In genomic region chr17:56667591-56667990, GRCm38 (mm10) we compare ENCODE assay signal across 26 mouse cellular contexts. TPM values are rescaled to one million over a fixed set of nuclear protein-coding genes. Genes with fewer than 3 reads are reported as not detected.
DNase-seq lines count a peak whose midpoint lies in the region; ATAC-seq lines count a peak whose summit lies in the region.
"Had no signal": no experiment of that assay in that cellular context is flagged by ENCODE, and none has a peak within 500 bp of the region (broad histone marks: within the 10 kb centered on the region; RNA-seq: fewer than 3 reads in every experiment).

No protein-coding gene starts in this region.

- peak; percentile 45 to 80 for DNase-seq in adrenal gland, adult (ENCODE audit: inconsistent age in 2 of 2, low spot score in 1 of 2)
- no peak for DNase-seq in adrenal gland, postnatal 4 days (ENCODE audit: low spot score in 2 of 2)
- no peak for DNase-seq in limb, embryonic 10.5 days (ENCODE audit: low spot score)
- DNase-seq in Muller cell, postnatal 12 days (ENCODE audit: inconsistent ontology term), result peak; percentile 75
- DNase-seq in layer of hippocampus, adult 11-12 months (ENCODE audit: low spot score), result no peak
- no peak for DNase-seq in cerebellum, adult 18-20 months
- DNase-seq: adrenal gland, postnatal 10 days; cerebellum, adult 11-12 months; embryo, embryonic 11 days; gastrocnemius, postnatal 36 days; heart, adult 11 months; heart, postnatal 14 days had no signal

- no peak overlapping the region for H3K27ac ChIP-seq in limb, embryonic 13.5 days
- no peak overlapping the region for H3K27ac ChIP-seq in limb, embryonic 10.5 days
- H3K27ac ChIP-seq: embryonic facial prominence, embryonic 15.5 days; heart, embryonic 13.5 days; hindbrain, embryonic 14.5 days had no signal

- WGBS in limb, embryonic 13.5 days, result 73% methylated on average over 3 of the region's 3 CpGs
- WGBS in limb, embryonic 10.5 days, result 79% methylated on average over 3 of the region's 3 CpGs

- H3K36me3 ChIP-seq in limb, embryonic 13.5 days, result no peaks in the 10 kb centered on the region
- no peaks in the 10 kb centered on the region for H3K36me3 ChIP-seq in limb, embryonic 10.5 days
- H3K36me3 ChIP-seq: embryonic facial prominence, embryonic 15.5 days; forebrain, embryonic 10.5 days; G1E; heart, embryonic 13.5 days had no signal

- no peaks in the 10 kb centered on the region for H3K9me3 ChIP-seq in limb, embryonic 13.5 days
- no peaks in the 10 kb centered on the region for H3K9me3 ChIP-seq in limb, embryonic 10.5 days (replicated peaks)
- H3K9me3 ChIP-seq: embryonic facial prominence, embryonic 15.5 days; forebrain, embryonic 10.5 days; G1E; heart, embryonic 13.5 days had no signal

- no peak overlapping the region for H3K4me2 ChIP-seq in limb, embryonic 13.5 days (replicated peaks)

- peaks cover 25% of the 10 kb centered on the region for H3K4me1 ChIP-seq in limb, embryonic 13.5 days
- H3K4me1 ChIP-seq in limb, embryonic 10.5 days, result peaks cover 29% of the 10 kb centered on the region

- no peak overlapping the region for H3K4me3 ChIP-seq in limb, embryonic 13.5 days
- H3K4me3 ChIP-seq in limb, embryonic 10.5 days, result no peak overlapping the region
- H3K4me3 ChIP-seq: erythroblast, embryonic 14.5 days had no signal

- no peak for ATAC-seq in limb, embryonic 13.5 days (ENCODE audit: low FRiP score, low read depth)
- ATAC-seq: activated CD4-positive, CD25-positive, alpha-beta regulatory T cell, adult 4 months; CD4-positive, CD25-positive, alpha-beta regulatory T cell, adult 4 months; forebrain, embryonic 14.5 days; intestine, postnatal 0 days had no signal

- 0 out of 2 replicates have a peak overlapping the region, but pooled peaks have one; percentile 60 for H3K9ac ChIP-seq in limb, embryonic 13.5 days

- H3K27me3 ChIP-seq in limb, embryonic 13.5 days, result peaks cover 15% of the 10 kb centered on the region
- H3K27me3 ChIP-seq in limb, embryonic 10.5 days (ENCODE audit: low read depth, poor library complexity, severe bottlenecking), result peaks cover 21% of the 10 kb centered on the region

RNA-seq across cellular contexts. Expression of gene Ranbp3, which starts 5.5 kb away (rescaled TPM):
- total RNA-seq in adrenal gland, postnatal 4 days (2021), result 10 to 100 TPM; 88.1 to 89.6 TPM
- polyA plus RNA-seq in limb, embryonic 13.5 days (2015; fragmentation: Nextera tagmentation; extraction: Ambion mirVana), result 102 and 105 TPM in 2 replicates
- polyA plus RNA-seq in limb, embryonic 10.5 days (2016; fragmentation: Nextera tagmentation; extraction: Ambion mirVana), result 148 TPM in 2 replicates

RNA-seq across cellular contexts. Expression of gene Catsperd, which starts 39.6 kb away (rescaled TPM):
- total RNA-seq in adrenal gland, postnatal 4 days (2021), result 1 to 10 TPM; 2.4 to 2.7 TPM
- 0.54 and 0.92 TPM in 2 replicates for polyA plus RNA-seq in limb, embryonic 13.5 days (2015; fragmentation: Nextera tagmentation; extraction: Ambion mirVana)
- 0.54 and 1.0 TPM in 2 replicates for polyA plus RNA-seq in limb, embryonic 10.5 days (2016; fragmentation: Nextera tagmentation; extraction: Ambion mirVana)
- total RNA-seq: common myeloid progenitor, adult 5-6 weeks; G1E; gastrocnemius, adult 8-10 months; heart, postnatal 14 days; hematopoietic stem cell, adult 5-6 weeks had no signal
- polyA plus RNA-seq: erythroblast, embryonic 14.5 days; G1E had no signal

RNA-seq across cellular contexts. Expression of gene Lonp1, which starts 40.9 kb away (rescaled TPM):
- total RNA-seq in adrenal gland, postnatal 4 days (2021), result 100 to 1,000 TPM; 306 to 318 TPM
- 50.7 and 53.2 TPM in 2 replicates for polyA plus RNA-seq in limb, embryonic 13.5 days (2015; fragmentation: Nextera tagmentation; extraction: Ambion mirVana)
- polyA plus RNA-seq in limb, embryonic 10.5 days (2016; fragmentation: Nextera tagmentation; extraction: Ambion mirVana), result 67.7 and 73.2 TPM in 2 replicates

RNA-seq across cellular contexts. Expression of gene Ndufa11, which starts 50.0 kb away (rescaled TPM):
- total RNA-seq in adrenal gland, postnatal 4 days (2021), result 100 to 1,000 TPM; 244 to 256 TPM
- 431 and 434 TPM in 2 replicates for polyA plus RNA-seq in limb, embryonic 13.5 days (2015; fragmentation: Nextera tagmentation; extraction: Ambion mirVana)
- polyA plus RNA-seq in limb, embryonic 10.5 days (2016; fragmentation: Nextera tagmentation; extraction: Ambion mirVana), result 425 and 437 TPM in 2 replicates

RNA-seq across cellular contexts. Expression of gene Vmac, which starts 50.2 kb away (rescaled TPM):
- total RNA-seq in adrenal gland, postnatal 4 days (2021), result 10 to 100 TPM; 31.4 to 34.4 TPM
- polyA plus RNA-seq in limb, embryonic 13.5 days (2015; fragmentation: Nextera tagmentation; extraction: Ambion mirVana), result 20.2 and 21.3 TPM in 2 replicates
- polyA plus RNA-seq in limb, embryonic 10.5 days (2016; fragmentation: Nextera tagmentation; extraction: Ambion mirVana), result 12.8 and 15.5 TPM in 2 replicates

Comparison
In these comparisons a context has a peak if more than half of its experiments do, and no peak if none do; other contexts are left out.
1. DNase-seq: peak in adrenal gland, adult (2 of 2) and Muller cell, postnatal 12 days (single experiment); none in adrenal gland, postnatal 4 days (0 of 2), limb, embryonic 10.5 days (single experiment), layer of hippocampus, adult 11-12 months (single experiment) and cerebellum, adult 18-20 months (0 of 2).